Mouse (Mus musculus) kidney, postnatal 0 days (tissue): ENCODE results near the gene Srd5a3. TPM values are rescaled to one million over a fixed set of nuclear protein-coding genes. Genes with fewer than 3 reads are reported as not detected.

ENCODE experiments used
- ATAC-seq: fragments of 200-750 bp; cut with Nextera tagmentation; replicated peaks from 2 replicates; pipeline ENCODE4 v1.8.0; 2017; ENCODE audit warnings: low read depth, moderate number of reproducible peaks, moderate TSS enrichment, moderate library complexity; ENCODE audit not compliant: low FRiP score
- DNase-seq: peaks from one replicate; pipeline ENCODE4 v3.0.0-alpha.2; 2016; ENCODE audit warnings: low spot score
- H3K27ac ChIP-seq: fragments of 300-500 bp; sonication (generic); 2 replicates; pipeline ENCODE4 v1.5.1; 2014; ENCODE audit warnings: mild to moderate bottlenecking
- H3K27me3 ChIP-seq: fragments of 300-500 bp; sonication (generic); 2 replicates; pipeline ENCODE4 v1.6.1; 2014; ENCODE audit warnings: low read length, mixed read lengths; ENCODE audit not compliant: insufficient read depth
- H3K36me3 ChIP-seq: fragments of 300-500 bp; sonication (generic); 2 replicates; pipeline ENCODE4 v1.6.1; 2014; ENCODE audit warnings: low read length, mixed read lengths; ENCODE audit not compliant: insufficient read depth
- H3K4me1 ChIP-seq: fragments of 300-500 bp; sonication (generic); replicated peaks from 2 replicates; pipeline ENCODE4 v1.6.1; 2014; ENCODE audit warnings: antibody characterized with exemption, low read length, mixed read lengths; ENCODE audit not compliant: insufficient read depth
- H3K4me2 ChIP-seq: fragments of 300-500 bp; sonication (generic); 2 replicates; pipeline ENCODE4 v1.6.1; 2014; ENCODE audit warnings: mild to moderate bottlenecking, low read length, moderate library complexity, mixed read lengths
- H3K4me3 ChIP-seq: fragments of 300-500 bp; sonication (generic); replicated peaks from 2 replicates; pipeline ENCODE4 v1.5.1; 2014; ENCODE audit warnings: low read depth, low read length
- H3K9ac ChIP-seq: fragments of 300-500 bp; sonication (generic); 2 replicates; pipeline ENCODE4 v1.6.1; 2014; ENCODE audit warnings: low read depth, low read length
- H3K9me3 ChIP-seq: fragments of 300-500 bp; sonication (generic); replicated peaks from 2 replicates; pipeline ENCODE4 v1.6.1; 2016; ENCODE audit warnings: low read length, inconsistent platforms, mixed read lengths
- CTCF ChIP-seq: IDR thresholded peaks from 2 replicates; pipeline ENCODE4 v1.5.1; 2016; ENCODE audit warnings: antibody characterized with exemption, low read depth, mild to moderate bottlenecking, moderate library complexity
- WGBS: fragments of 180-500 bp; shearing (Covaris S2); extraction: QIAGEN DNeasy Blood & Tissue Kit; methylation state at CpG from one replicate; pipeline ENCODE4 v1.1.7; 2014; 5-methylcytosine and 5-hydroxymethylcytosine counted together
- polyA plus RNA-seq: library from polyadenylated mRNA; unstranded; fragments of >200 nt; fragmentation: Nextera tagmentation; extraction: Ambion mirVana; gene quantifications from 2 replicates; pipeline ENCODE4 v1.2.1, GENCODE M21; 2015

Srd5a3 gene
- polyA plus RNA-seq, 1 experiment from 2014 or later, result 43.3 TPM

- H3K4me1 ChIP-seq, result 0 out of 2 replicates have a peak, but pooled peaks cover 7% of the 10 kb centered on the region
- no peaks in the 10 kb centered on the region for H3K36me3 ChIP-seq
- 63% methylated on average over 1 of the region's 1 CpGs for WGBS
- H3K9ac ChIP-seq, result no peak overlapping the region
- DNase-seq (peak; percentile 72), ATAC-seq (no peak)
- no peak for TF ChIP-seq CTCF
- H3K9me3 ChIP-seq, result no peaks in the 10 kb centered on the region
- H3K27ac ChIP-seq, result 0 out of 2 replicates have a peak overlapping the region, but pooled peaks have one; percentile 1
- H3K4me3 ChIP-seq, result no peak overlapping the region
- H3K4me2 ChIP-seq, result no peak overlapping the region
- no peaks in the 10 kb centered on the region for H3K27me3 ChIP-seq
Observed at GRCm38 (mm10) chr5:76135644-76136043, 4.4 kb upstream of the Srd5a3 start.

GRCm38 (mm10) chr5:76136271-76136670, 3.8 kb upstream of the Srd5a3 start:
- H3K9me3 ChIP-seq, result no peaks in the 10 kb centered on the region
- no peaks in the 10 kb centered on the region for H3K36me3 ChIP-seq
- no peak overlapping the region for H3K4me3 ChIP-seq
- H3K4me2 ChIP-seq, result no peak overlapping the region
- H3K9ac ChIP-seq, result no peak overlapping the region
- ATAC-seq, result no peak
- DNase-seq, result no peak
- WGBS, result 94% methylated on average over 3 of the region's 3 CpGs
- H3K27ac ChIP-seq, result 0 out of 2 replicates have a peak overlapping the region, but pooled peaks have one; percentile 1
- TF ChIP-seq CTCF, result no peak
- no peaks in the 10 kb centered on the region for H3K27me3 ChIP-seq
- peaks cover 10% of the 10 kb centered on the region; the same call in 1 of the 2 replicates for H3K4me1 ChIP-seq

- no peak overlapping the region for H3K27ac ChIP-seq
- no peaks in the 10 kb centered on the region for H3K27me3 ChIP-seq
- no peak overlapping the region for H3K9ac ChIP-seq
- H3K4me2 ChIP-seq, result no peak overlapping the region
- ATAC-seq, result no peak
- DNase-seq, result no peak
- no peaks in the 10 kb centered on the region for H3K36me3 ChIP-seq
- TF ChIP-seq CTCF, result no peak
- H3K9me3 ChIP-seq, result no peaks in the 10 kb centered on the region
- H3K4me1 ChIP-seq, result peaks cover 12% of the 10 kb centered on the region; the same call in 1 of the 2 replicates
- 96% methylated on average over 1 of the region's 1 CpGs for WGBS
- H3K4me3 ChIP-seq, result no peak overlapping the region
Observed at GRCm38 (mm10) chr5:76137586-76137985, 2.5 kb upstream of the Srd5a3 start.

GRCm38 (mm10) chr5:76138071-76138470, 2.0 kb upstream of the Srd5a3 start:
- no peak overlapping the region for H3K9ac ChIP-seq
- WGBS, result 86% methylated on average over 1 of the region's 1 CpGs
- ATAC-seq, result no peak
- no peaks in the 10 kb centered on the region for H3K9me3 ChIP-seq
- H3K27me3 ChIP-seq, result no peaks in the 10 kb centered on the region
- H3K4me1 ChIP-seq, result peaks cover 12% of the 10 kb centered on the region; the same call in 1 of the 2 replicates
- no peak for DNase-seq
- H3K4me3 ChIP-seq, result no peak overlapping the region
- no peak overlapping the region for H3K27ac ChIP-seq
- TF ChIP-seq CTCF, result no peak
- no peaks in the 10 kb centered on the region for H3K36me3 ChIP-seq
- H3K4me2 ChIP-seq, result no peak overlapping the region

GRCm38 (mm10) chr5:76138512-76138911, 1.6 kb upstream of the Srd5a3 start:
- Histone ChIP-seq H3K4me1 (peaks cover 12% of the 10 kb centered on the region; the same call in 1 of the 2 replicates), H3K4me2 (no peak overlapping the region), H3K36me3 (no peaks in the 10 kb centered on the region), H3K27ac (no peak overlapping the region), H3K9ac (no peak overlapping the region), H3K4me3 (no peak overlapping the region), H3K27me3 (no peaks in the 10 kb centered on the region), H3K9me3 (no peaks in the 10 kb centered on the region)
- TF ChIP-seq CTCF, result no peak
- ATAC-seq, result no peak
- DNase-seq, result no peak
- WGBS, result 69% methylated on average over 10 of the region's 10 CpGs

GRCm38 (mm10) chr5:76139171-76139671, 850 bp upstream of the Srd5a3 start:
- Histone ChIP-seq H3K9ac (no peak overlapping the region), H3K4me3 (peak overlapping the region; percentile 64; the same call in 1 of the 2 replicates), H3K27me3 (no peaks in the 10 kb centered on the region), H3K27ac (peak overlapping the region; percentile 100), H3K36me3 (no peaks in the 10 kb centered on the region), H3K4me1 (peaks cover 12% of the 10 kb centered on the region; the same call in 1 of the 2 replicates), H3K4me2 (peak overlapping the region; percentile 58), H3K9me3 (no peaks in the 10 kb centered on the region)
- ATAC-seq, result no peak
- 35% methylated on average over 7 of the region's 7 CpGs for WGBS
- no peak for DNase-seq
- no peak for TF ChIP-seq CTCF

- Histone ChIP-seq H3K4me1 (peaks cover 12% of the 10 kb centered on the region; the same call in 1 of the 2 replicates), H3K27me3 (no peaks in the 10 kb centered on the region), H3K9me3 (no peaks in the 10 kb centered on the region), H3K36me3 (no peaks in the 10 kb centered on the region), H3K27ac (peak overlapping the region; percentile 100), H3K9ac (peak overlapping the region; percentile 93), H3K4me2 (peak overlapping the region; percentile 58), H3K4me3 (peak overlapping the region; percentile 64)
- ATAC-seq, result peak; percentile 18; the same call in 1 of the 2 replicates
- TF ChIP-seq CTCF, result no peak
- 5% methylated on average over 9 of the region's 9 CpGs for WGBS
- DNase-seq, result no peak
Observed at GRCm38 (mm10) chr5:76140730-76141066, 627 bp downstream of the Srd5a3 start.
